Mouse (Mus musculus) forelimb bud, embryonic 11.5 days (tissue): ENCODE data around the gene Rps21.
"Not testable (repeated sequence)": the region's sequence is repeated elsewhere in the genome, so short reads cannot be mapped to it uniquely, and the experiment has no call there.

Source experiments
- DNase-seq: peaks from one replicate; pipeline ENCODE4 v3.0.0-alpha.2; 2012; ENCODE audit warnings: low read depth, low spot score

Rps21 gene

GRCm38 (mm10) chr2:180258951-180259484, 1.8 kb downstream of the Rps21 start:
- DNase-seq, result not testable (repeated sequence)

- not testable (repeated sequence) for DNase-seq
Measured at GRCm38 (mm10) chr2:180259826-180260609, 2.8 kb downstream of the Rps21 start.

GRCm38 (mm10) chr2:180260610-180261480, 3.7 kb downstream of the Rps21 start:
- no peak for DNase-seq

- no peak for DNase-seq
Measured at GRCm38 (mm10) chr2:180261901-180262300, 4.7 kb downstream of the Rps21 start.

DNA sequence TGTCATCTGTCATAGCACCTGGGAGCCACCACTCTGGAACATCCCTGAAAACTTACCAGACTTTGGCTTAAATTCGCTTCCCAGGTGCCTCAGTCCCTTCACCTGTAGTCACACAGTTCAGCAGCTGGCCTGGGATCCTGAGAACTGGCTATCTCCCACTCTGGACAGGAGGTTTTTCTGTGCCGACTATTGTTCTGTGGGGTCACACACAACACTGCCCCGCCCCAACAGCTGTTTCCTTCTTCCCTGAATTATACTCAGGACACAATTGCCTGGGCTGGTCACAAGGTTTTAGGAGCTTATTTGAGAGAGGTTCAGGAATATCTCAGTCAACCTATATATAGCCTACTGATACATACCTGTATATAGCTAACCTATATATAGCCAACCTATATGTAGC, 5.3 kb downstream of the Rps21 start:
- DNase-seq, result no peak

DNA sequence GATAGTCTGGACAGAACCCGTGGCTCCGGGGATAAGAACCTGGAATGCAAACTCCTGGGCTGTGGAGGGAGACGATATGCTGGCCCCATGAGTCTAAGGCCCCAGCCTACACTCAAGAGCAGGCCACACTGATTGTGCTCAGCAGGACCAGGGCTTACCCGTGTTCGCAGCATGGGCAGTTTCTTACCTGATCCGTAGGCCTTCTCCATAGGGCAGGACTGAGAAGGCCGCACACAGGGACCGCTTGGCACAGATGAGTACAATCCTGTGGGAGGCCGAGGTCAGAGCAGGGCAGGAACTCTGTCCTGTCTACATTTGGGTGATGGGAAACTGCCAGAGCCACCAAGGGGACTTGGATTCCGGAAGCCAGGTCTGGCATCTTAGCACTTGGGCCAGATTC, 5.7 kb downstream of the Rps21 start:
- DNase-seq, result no peak

DNA sequence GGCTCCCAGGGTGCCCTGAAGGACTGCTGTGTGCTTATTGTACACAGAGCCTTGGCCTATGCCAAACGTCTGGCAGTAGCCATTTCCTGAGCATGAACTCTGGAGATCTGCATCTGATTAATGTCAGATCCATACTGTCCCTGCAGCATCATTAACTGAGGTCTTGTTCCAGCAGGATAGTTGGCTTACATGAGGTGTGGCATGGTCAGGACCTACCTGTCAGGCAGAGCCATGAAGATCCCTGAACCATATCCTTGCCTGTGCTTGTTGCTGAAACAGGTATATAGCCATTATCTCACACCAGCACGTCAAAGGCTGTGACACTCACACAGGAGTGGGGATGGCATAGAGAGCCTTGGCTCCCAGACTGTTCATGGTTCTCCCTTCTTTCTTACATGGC, 10.8 kb downstream of the Rps21 start:
- DNase-seq, result no peak

- DNase-seq, result no peak
Measured at GRCm38 (mm10) chr2:180269329-180269728, 12.2 kb downstream of the Rps21 start.

DNA sequence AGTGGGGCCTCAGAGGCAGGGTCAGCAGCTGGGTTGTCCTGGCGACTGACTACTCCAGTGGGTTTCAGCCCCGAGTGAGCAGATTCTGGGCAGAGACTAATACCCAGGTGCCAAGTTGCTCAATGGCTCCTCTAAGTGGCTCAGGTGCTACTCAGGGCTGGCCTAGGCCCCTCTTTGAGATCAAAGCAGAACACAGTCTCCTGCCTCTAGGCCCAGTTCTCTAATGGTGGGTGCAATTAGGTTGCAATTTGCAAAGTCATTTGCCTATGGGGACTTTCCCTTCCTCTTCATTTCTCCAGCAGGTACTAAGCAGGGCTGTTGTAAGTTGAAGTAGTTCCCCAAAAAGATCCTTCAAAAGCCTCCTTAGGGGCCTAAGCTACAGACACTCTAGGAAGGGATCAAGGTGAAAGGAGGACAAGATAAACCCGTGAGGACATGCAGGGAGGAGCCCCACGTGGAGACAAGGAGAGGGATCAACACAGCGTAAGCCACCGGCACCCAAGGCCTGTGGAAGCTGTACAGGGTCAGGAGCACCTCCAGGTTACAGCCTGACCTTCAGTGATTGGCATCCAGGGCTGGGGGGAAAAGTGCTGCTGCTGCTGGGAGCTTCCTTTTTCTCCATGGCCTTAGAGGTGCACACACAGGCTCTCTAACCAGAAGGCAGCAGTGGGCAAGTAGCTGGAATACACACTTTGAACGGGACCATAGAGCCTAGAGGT, 13.5 kb downstream of the Rps21 start:
- no peak for DNase-seq

- DNase-seq, result no peak
Measured at GRCm38 (mm10) chr2:180271804-180272395, 14.7 kb downstream of the Rps21 start.

- DNase-seq, result no peak
Measured at GRCm38 (mm10) chr2:180272884-180273321, 15.7 kb downstream of the Rps21 start.

DNA sequence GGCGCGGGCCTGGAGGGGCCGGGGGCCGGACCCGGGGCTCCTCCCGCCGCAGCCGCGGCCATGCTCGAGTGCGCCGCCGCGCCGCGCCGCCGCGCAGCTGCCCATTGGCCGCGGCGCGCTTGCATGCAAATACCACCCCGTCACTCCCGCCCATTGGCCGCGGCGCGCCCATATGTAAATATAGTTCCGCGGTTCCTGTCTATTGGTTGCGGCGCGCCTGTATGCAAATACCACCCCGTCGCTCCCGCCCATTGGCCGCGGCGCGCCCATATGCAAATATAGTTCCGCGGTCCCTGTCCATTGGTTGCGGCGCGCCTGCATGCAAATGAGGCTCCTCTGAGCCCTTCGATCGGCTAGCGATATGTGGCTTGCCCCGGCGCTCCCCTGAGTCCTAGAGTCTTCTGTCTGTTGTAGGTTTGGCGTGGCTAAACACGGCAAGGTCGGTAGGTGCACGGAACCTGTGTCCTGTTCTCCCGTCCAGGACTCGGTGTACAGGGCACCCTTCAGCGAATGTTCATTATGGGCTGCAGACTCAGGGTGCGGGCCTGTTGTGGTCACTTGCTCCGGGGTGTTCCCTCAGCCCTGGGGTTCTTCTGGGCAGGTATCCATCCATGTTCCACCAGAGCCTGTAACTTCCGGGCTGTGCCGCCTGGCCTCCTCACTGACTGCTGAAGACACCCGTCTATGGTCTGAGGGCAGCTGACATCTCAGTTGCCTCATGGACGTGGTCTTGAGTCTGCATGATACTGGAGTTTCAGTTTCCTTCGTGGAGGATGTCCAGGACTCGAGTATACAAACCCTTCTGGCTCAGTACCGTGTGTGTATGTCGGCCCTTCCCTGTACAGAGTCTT, 16.4 kb downstream of the Rps21 start, which contains the start of gene Cables2:
TSS of gene Cables2 (minus strand) at position 103 of the 851 bp plus-strand sequence.
- DNase-seq, result peak; percentile 96

DNA sequence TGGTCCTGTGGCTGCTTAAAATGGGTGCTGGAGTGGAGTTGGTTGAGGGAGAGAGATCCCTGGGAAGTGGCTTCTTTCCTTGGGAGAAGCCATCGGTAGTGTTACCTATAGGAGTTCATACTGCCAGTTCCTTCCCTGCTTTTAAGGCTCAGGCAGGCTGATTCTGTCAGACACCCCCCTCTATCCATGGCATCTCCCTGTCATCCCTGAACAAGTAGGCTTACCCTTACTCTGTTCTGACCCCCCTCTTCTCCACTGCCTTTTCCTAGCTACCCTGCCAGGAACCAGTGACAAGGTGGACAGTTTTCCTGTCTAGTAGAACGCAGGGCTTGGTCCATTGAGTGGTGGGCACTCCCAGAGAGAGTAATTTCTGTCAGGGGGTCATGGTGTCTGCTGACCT, 17.3 kb downstream of the Rps21 start:
- no peak for DNase-seq

GRCm38 (mm10) chr2:180275836-180276235, 18.7 kb downstream of the Rps21 start:
- DNase-seq, result peak; percentile 93

DNA sequence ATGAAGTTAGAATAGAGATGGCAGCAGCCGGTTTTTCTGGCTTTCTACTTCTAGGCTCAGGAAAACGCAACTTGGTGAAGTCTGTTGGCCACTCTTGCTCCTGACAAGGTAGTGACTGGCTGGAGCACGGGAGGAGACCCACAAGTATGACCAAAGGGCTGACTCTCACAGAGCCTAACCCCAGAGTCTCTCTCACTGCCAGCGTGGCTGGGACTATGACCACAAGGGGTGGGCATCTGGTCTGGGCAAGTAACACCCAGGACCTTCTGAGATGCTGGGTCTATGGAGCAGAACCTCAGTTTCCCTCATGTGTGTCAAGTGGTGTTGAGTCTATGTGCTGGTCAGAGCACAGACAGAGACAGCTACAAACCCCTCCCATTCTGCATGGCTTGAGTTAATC, 19.2 kb downstream of the Rps21 start:
- DNase-seq, result no peak

GRCm38 (mm10) chr2:180276851-180277259, 19.7 kb downstream of the Rps21 start:
- DNase-seq, result no peak

DNA sequence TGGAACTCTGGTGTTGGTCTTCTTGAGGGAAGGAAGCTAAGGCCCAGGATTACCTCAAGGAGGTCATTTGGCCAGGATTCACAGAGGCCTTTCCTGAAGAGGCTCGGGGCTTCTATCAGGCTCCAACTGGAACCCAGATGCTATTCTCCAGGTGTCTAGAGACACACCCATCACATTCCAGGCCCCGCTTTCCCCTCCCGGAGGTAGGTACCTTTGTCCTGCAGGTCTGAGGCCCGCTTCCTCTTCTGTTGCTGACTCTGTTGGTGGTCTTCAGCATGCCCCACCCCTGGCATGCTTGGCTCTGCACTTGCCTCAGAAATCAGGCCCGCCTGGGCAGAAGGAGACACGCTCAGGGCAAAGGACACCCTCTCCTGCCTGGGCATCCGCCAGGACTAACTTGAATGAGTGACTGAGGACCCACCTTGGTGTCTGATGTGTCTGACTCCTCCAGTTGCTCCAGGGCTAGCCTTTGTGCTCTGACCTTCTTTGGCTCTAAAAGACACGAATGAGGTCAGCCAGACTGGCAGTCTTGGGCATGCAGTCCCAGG, 20.7 kb downstream of the Rps21 start:
- no peak for DNase-seq

- DNase-seq, result no peak
Measured at GRCm38 (mm10) chr2:180279321-180279720, 22.1 kb downstream of the Rps21 start.

GRCm38 (mm10) chr2:180288966-180289365, 31.8 kb downstream of the Rps21 start:
- DNase-seq, result no peak
